Mouse (Mus musculus) midbrain, embryonic 13.5 days (tissue): ENCODE results near the gene Acad8. TPM values are rescaled to one million over a fixed set of nuclear protein-coding genes. Genes with fewer than 3 reads are reported as not detected.
A peak's percentile ranks its signal among the peaks of the same experiment; 100 is the strongest.

Source experiments
- ATAC-seq: fragments of 200-750 bp; cut with Nextera tagmentation; 2 replicates; pipeline ENCODE4 v1.8.0; 2017; ENCODE audit warnings: mild to moderate bottlenecking, moderate TSS enrichment, moderate library complexity
- H3K27ac ChIP-seq: fragments of 300-500 bp; sonication (generic); 2 replicates; pipeline ENCODE4 v1.5.1; 2015; ENCODE audit warnings: inconsistent platforms, mild to moderate bottlenecking, moderate library complexity
- H3K27me3 ChIP-seq: fragments of 300-500 bp; sonication (generic); 2 replicates; pipeline ENCODE4 v1.6.1; 2015; ENCODE audit warnings: mild to moderate bottlenecking, inconsistent platforms
- H3K36me3 ChIP-seq: fragments of 300-500 bp; sonication (generic); 2 replicates; pipeline ENCODE4 v1.6.1; 2015; ENCODE audit warnings: mild to moderate bottlenecking, inconsistent platforms
- H3K4me1 ChIP-seq: fragments of 300-500 bp; sonication (generic); replicated peaks from 2 replicates; pipeline ENCODE4 v1.6.1; 2015; ENCODE audit warnings: inconsistent platforms
- H3K4me2 ChIP-seq: fragments of 300-500 bp; sonication (generic); replicated peaks from 2 replicates; pipeline ENCODE4 v1.6.1; 2015; ENCODE audit warnings: moderate library complexity, mild to moderate bottlenecking, inconsistent platforms
- H3K4me3 ChIP-seq: fragments of 300-500 bp; sonication (generic); replicated peaks from 2 replicates; pipeline ENCODE4 v1.5.1; 2015; ENCODE audit warnings: mild to moderate bottlenecking, inconsistent platforms
- H3K9ac ChIP-seq: fragments of 300-500 bp; sonication (generic); replicated peaks from 2 replicates; pipeline ENCODE4 v1.6.1; 2015; ENCODE audit warnings: mild to moderate bottlenecking, inconsistent platforms
- H3K9me3 ChIP-seq: fragments of 300-500 bp; sonication (generic); 2 replicates; pipeline ENCODE4 v1.6.1; 2016; ENCODE audit warnings: mild to moderate bottlenecking, inconsistent platforms
- WGBS: fragments of 180-500 bp; shearing (Covaris S2); methylation state at CpG from one replicate; pipeline ENCODE4 v1.1.7; 2015; 5-methylcytosine and 5-hydroxymethylcytosine counted together
- polyA plus RNA-seq: library from polyadenylated mRNA; unstranded; fragments of >200 nt; fragmentation: Nextera tagmentation; extraction: Ambion mirVana; gene quantifications from 2 replicates; pipeline ENCODE4 v1.2.1, GENCODE M21; 2015

Gene Acad8
- 35.7 and 37.3 TPM in 2 replicates for polyA plus RNA-seq

- H3K9me3 ChIP-seq: no peaks in the 10 kb centered on the region
- peak within 1 kb of the TSS; percentile 67 for H3K4me3 ChIP-seq
- H3K36me3 ChIP-seq: peaks cover 21% of the 10 kb centered on the region
- no peaks in the 10 kb centered on the region for H3K27me3 ChIP-seq
- H3K4me2 ChIP-seq: peak within 1 kb of the TSS; percentile 76
- peaks cover 29% of the 10 kb centered on the region for H3K4me1 ChIP-seq
- ATAC-seq: peak; percentile 100
- 2% methylated on average over 35 of the region's 35 CpGs for WGBS
- H3K9ac ChIP-seq: peak within 1 kb of the TSS; percentile 84
- H3K27ac ChIP-seq: peak within 1 kb of the TSS; percentile 45
These were observed at the start of gene Acad8, which contains the start of gene Thyn1 for GRCm38 (mm10) chr9:26999461-27000395. Gene Acad8, minus strand, starts transcription at chr9:26999566. Gene Thyn1, plus strand, starts transcription at chr9:26999710.

- no peaks in the 10 kb centered on the region for H3K27me3 ChIP-seq
- H3K27ac ChIP-seq: no peak overlapping the region
- no peaks in the 10 kb centered on the region for H3K9me3 ChIP-seq
- H3K4me3 ChIP-seq: no peak overlapping the region
- no peak for ATAC-seq
- H3K4me1 ChIP-seq: no peaks in the 10 kb centered on the region
- WGBS: 92% methylated on average over 5 of the region's 5 CpGs
- no peak overlapping the region for H3K9ac ChIP-seq
- no peak overlapping the region for H3K4me2 ChIP-seq
- peaks cover 87% of the 10 kb centered on the region for H3K36me3 ChIP-seq
These were observed 44.5 kb upstream of the Acad8 start for GRCm38 (mm10) chr9:27043892-27044291.

- no peak overlapping the region for H3K27ac ChIP-seq
- H3K27me3 ChIP-seq: no peaks in the 10 kb centered on the region
- peaks cover 52% of the 10 kb centered on the region for H3K4me1 ChIP-seq
- H3K36me3 ChIP-seq: no peaks in the 10 kb centered on the region
- H3K9ac ChIP-seq: peak overlapping the region; percentile 70
- under 1% methylated on average over 17 of the region's 17 CpGs for WGBS
- peak overlapping the region; percentile 85 for H3K4me2 ChIP-seq
- H3K4me3 ChIP-seq: peak overlapping the region; percentile 97
- H3K9me3 ChIP-seq: no peaks in the 10 kb centered on the region
- ATAC-seq: peak; percentile 59
These were observed 31.4 kb upstream of the Acad8 start for GRCm38 (mm10) chr9:27030763-27031100.

GRCm38 (mm10) chr9:27029828-27030762 lies 30.7 kb upstream of the Acad8 start, which contains the start of the genes Vps26b and Ncapd3:
Gene Vps26b, minus strand, starts transcription at chr9:27030065.
Gene Ncapd3, plus strand, starts transcription at chr9:27030175.
- H3K4me2 ChIP-seq: peak within 1 kb of the TSS; percentile 85
- H3K36me3 ChIP-seq: no peaks in the 10 kb centered on the region
- H3K4me1 ChIP-seq: peaks cover 52% of the 10 kb centered on the region
- H3K27ac ChIP-seq: peak within 1 kb of the TSS; percentile 94
- under 1% methylated on average over 74 of the region's 80 CpGs for WGBS
- H3K9me3 ChIP-seq: no peaks in the 10 kb centered on the region
- peak within 1 kb of the TSS; percentile 97 for H3K9ac ChIP-seq
- H3K4me3 ChIP-seq: peak within 1 kb of the TSS; percentile 97
- peak; percentile 93 for ATAC-seq
- no peaks in the 10 kb centered on the region for H3K27me3 ChIP-seq

GRCm38 (mm10) chr9:27029022-27029827 lies 29.9 kb upstream of the Acad8 start:
- Histone ChIP-seq H3K27me3 (no peaks in the 10 kb centered on the region), H3K9me3 (no peaks in the 10 kb centered on the region), H3K4me1 (peaks cover 52% of the 10 kb centered on the region), H3K4me3 (peak overlapping the region; percentile 97), H3K27ac (peak overlapping the region; percentile 94), H3K36me3 (no peaks in the 10 kb centered on the region), H3K9ac (peak overlapping the region; percentile 97), H3K4me2 (peak overlapping the region; percentile 85)
- ATAC-seq: peak; percentile 43
- under 1% methylated on average over 52 of the region's 52 CpGs for WGBS

GRCm38 (mm10) chr9:27026708-27027107 lies 27.3 kb upstream of the Acad8 start:
- Histone ChIP-seq H3K36me3 (peaks cover 13% of the 10 kb centered on the region; the same call in 1 of the 2 replicates), H3K4me3 (peak overlapping the region; percentile 97), H3K4me2 (peak overlapping the region; percentile 85), H3K9ac (no peak overlapping the region), H3K27me3 (no peaks in the 10 kb centered on the region), H3K27ac (no peak overlapping the region), H3K9me3 (no peaks in the 10 kb centered on the region), H3K4me1 (peaks cover 46% of the 10 kb centered on the region)
- ATAC-seq: no peak
- WGBS: 97% methylated on average over 1 of the region's 1 CpGs

- peaks cover 25% of the 10 kb centered on the region; the same call in 1 of the 2 replicates for H3K36me3 ChIP-seq
- H3K27me3 ChIP-seq: no peaks in the 10 kb centered on the region
- no peak overlapping the region for H3K9ac ChIP-seq
- H3K4me3 ChIP-seq: no peak overlapping the region
- no peak overlapping the region for H3K27ac ChIP-seq
- H3K4me2 ChIP-seq: no peak overlapping the region
- ATAC-seq: no peak
- H3K4me1 ChIP-seq: peaks cover 35% of the 10 kb centered on the region
- WGBS: 94% methylated on average over 4 of the region's 4 CpGs
- H3K9me3 ChIP-seq: no peaks in the 10 kb centered on the region
These were observed 24.3 kb upstream of the Acad8 start for GRCm38 (mm10) chr9:27023681-27024080.

GRCm38 (mm10) chr9:27018961-27019360 lies 19.6 kb upstream of the Acad8 start:
- no peaks in the 10 kb centered on the region for H3K9me3 ChIP-seq
- 95% methylated on average over 10 of the region's 10 CpGs for WGBS
- H3K27me3 ChIP-seq: no peaks in the 10 kb centered on the region
- peaks cover 70% of the 10 kb centered on the region for H3K36me3 ChIP-seq
- no peak overlapping the region for H3K4me2 ChIP-seq
- no peak overlapping the region for H3K27ac ChIP-seq
- H3K4me1 ChIP-seq: 0 out of 2 replicates have a peak, but pooled peaks cover 7% of the 10 kb centered on the region
- ATAC-seq: no peak
- no peak overlapping the region for H3K9ac ChIP-seq
- no peak overlapping the region for H3K4me3 ChIP-seq

- no peaks in the 10 kb centered on the region for H3K9me3 ChIP-seq
- ATAC-seq: no peak
- no peak overlapping the region for H3K4me2 ChIP-seq
- 91% methylated on average over 4 of the region's 4 CpGs for WGBS
- H3K36me3 ChIP-seq: peaks cover 98% of the 10 kb centered on the region
- no peak overlapping the region for H3K27ac ChIP-seq
- no peak overlapping the region for H3K4me3 ChIP-seq
- no peaks in the 10 kb centered on the region for H3K27me3 ChIP-seq
- no peaks in the 10 kb centered on the region for H3K4me1 ChIP-seq
- H3K9ac ChIP-seq: no peak overlapping the region
These were observed 12.2 kb upstream of the Acad8 start for GRCm38 (mm10) chr9:27011572-27011971.

GRCm38 (mm10) chr9:27009231-27009630 lies 9.9 kb upstream of the Acad8 start:
- peaks cover 96% of the 10 kb centered on the region for H3K36me3 ChIP-seq
- ATAC-seq: no peak

GRCm38 (mm10) chr9:27006866-27007265 lies 7.5 kb upstream of the Acad8 start:
- Histone ChIP-seq H3K27me3 (no peaks in the 10 kb centered on the region), H3K9ac (no peak overlapping the region), H3K4me1 (0 out of 2 replicates have a peak, but pooled peaks cover under 1% of the 10 kb centered on the region), H3K9me3 (no peaks in the 10 kb centered on the region), H3K36me3 (peaks cover 89% of the 10 kb centered on the region), H3K4me3 (no peak overlapping the region), H3K4me2 (no peak overlapping the region), H3K27ac (no peak overlapping the region)
- 96% methylated on average over 5 of the region's 5 CpGs for WGBS
- no peak for ATAC-seq

More at GRCm38 (mm10) chr9:27009231-27009630, 9.9 kb upstream of the Acad8 start:
- 85% methylated on average over 5 of the region's 5 CpGs for WGBS
- H3K9ac ChIP-seq: no peak overlapping the region
- H3K4me2 ChIP-seq: no peak overlapping the region
- H3K9me3 ChIP-seq: no peaks in the 10 kb centered on the region
- no peaks in the 10 kb centered on the region for H3K27me3 ChIP-seq
- no peak overlapping the region for H3K27ac ChIP-seq
- no peaks in the 10 kb centered on the region for H3K4me1 ChIP-seq
- no peak overlapping the region for H3K4me3 ChIP-seq
